Mouse (Mus musculus): ENCODE data around the gene Rpl7l1.
"Not testable (repeated sequence)": the region's sequence is repeated elsewhere in the genome, so short reads cannot be mapped to it uniquely, and the experiment has no call there.

Rpl7l1 gene

DNA sequence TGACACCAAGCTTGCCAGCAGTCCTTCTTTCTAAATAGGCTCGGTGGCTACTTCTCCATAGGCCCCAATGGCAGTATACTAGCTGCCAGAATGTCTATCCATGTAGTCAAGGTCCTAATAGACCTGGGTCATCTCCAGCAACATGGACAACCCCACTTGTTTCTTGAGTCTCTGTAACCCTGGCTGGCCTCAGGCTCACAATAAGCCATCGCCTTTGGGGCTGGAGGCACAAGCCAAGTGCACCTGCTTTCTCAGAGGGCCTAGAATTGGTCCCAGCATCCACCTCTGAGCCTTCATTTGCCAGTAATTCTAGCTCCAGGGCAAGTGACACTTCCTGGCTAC lies 8.4 kb downstream of the Rpl7l1 start:
- no peak for DNase-seq

DNA sequence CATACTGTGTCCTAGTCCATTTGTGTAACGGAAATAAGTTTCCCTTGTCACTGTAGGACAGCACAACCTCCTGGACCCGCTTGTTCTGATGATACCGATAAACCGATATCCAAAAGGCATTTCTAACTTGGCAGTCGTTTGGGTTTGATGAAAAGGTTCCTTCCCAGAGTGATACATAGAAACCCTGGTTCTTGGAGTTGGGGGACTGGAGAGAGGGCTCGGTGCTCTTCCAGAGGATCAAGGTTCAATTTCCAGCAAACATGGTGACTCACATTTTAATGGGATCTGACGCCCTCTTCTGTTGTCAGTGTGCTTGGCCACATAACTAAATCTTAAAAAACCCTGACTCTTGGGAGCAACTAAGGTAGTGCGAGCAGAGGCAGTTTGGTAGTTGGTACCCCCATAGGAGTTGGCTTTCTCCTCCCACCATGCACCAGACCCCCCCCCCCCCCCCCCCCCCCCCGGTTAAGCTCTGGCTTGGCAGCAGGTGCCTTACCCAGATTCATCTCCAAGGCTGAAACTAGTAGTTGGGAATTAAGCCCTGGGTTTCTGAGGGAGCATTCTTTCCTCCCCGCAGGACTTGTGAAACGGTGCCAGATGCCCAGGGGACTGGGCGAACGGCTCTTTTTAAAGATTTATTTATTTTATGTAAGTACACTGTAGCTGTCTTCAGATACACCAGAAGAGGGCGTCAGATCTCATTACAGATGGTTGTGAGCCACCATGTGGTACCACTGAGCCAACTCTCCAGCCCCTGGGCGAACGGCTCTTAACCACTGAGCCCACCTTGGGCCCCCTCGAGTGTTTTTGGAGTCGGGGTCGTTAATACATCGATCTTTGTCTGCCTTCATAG lies 9.0 kb downstream of the Rpl7l1 start:
- peak; percentile 19 for DNase-seq

DNA sequence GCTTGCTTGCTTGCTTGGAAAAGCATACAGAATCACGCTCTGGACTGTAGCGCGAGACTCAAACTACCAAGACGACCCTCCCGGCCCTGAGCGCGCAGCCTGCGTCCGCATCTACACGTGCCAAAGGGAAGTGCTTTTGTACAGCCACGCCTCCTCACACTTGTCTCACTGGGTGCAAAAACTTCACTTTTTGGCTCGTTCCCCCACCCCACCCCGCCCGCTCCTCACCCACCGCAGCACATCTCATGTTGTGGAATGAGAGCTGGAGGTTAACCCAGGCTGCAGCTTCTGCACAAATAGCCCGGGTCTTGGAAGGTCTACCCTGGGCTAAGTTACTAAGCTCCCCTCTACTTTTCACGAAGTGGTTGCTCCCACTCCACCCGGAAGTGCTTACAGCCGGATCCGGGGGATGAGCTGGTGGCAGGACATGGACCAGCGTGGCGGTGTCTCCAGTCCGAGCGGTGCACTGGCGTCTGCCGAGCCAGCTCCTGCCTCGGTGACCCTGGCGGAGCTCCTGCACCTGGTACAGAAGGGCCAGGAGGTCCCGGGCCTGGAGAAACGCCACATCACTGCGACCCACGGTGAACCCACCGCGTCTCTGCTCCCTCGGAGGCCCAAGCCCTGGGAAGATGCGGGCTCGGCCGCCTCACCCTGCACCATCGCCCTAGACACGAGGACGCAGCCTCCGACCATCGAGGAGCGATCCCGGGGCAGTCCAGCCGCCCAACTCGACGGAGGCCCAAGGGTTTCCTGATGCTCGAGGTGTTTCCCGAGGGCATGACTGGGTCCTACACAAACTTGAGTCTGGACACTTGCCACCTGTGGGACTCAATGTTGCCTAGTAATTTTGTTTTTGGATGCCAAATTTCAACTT lies 9.8 kb downstream of the Rpl7l1 start, which contains the start of gene 2310039H08Rik:
TSS of gene 2310039H08Rik (plus strand) at position 232 of the 874 bp plus-strand sequence.
- peak; percentile 85 for DNase-seq

DNA sequence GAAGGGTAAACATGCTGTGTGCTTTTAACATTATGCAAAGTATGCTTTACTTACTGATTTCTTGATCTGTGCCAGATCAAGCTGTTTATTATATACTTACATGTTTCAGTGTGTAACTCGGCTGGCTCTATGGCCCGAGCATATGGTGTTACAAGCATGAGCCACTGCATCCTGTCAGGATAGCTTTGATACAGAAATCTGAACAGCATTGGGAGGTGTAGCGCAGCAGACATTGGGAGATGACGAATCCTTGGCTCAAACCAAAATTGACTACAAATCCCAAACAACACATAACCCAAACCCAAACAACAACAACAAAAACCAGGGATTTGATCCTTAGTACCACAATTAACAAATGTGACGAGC lies 10.5 kb downstream of the Rpl7l1 start:
- DNase-seq = no peak

DNA sequence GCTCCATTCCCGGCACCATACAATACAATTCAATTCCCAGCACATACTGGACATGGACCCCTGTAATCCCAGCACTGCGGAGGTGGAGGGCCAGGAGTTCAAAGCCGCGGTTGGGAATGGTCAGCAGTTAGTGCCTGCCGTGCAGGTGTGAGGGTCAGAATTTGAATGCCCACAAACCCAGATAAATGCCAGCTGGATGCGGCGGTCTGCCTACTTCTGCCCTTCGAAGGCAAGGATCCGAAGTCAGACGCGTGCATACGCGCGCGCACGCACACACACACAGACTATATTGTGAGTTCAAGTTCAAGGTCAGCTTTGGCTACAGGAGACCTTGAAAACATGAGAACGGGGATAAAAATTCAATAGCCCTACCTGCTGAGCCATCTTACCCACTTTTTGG lies 10.9 kb downstream of the Rpl7l1 start:
- peak; percentile 27 for DNase-seq

DNA sequence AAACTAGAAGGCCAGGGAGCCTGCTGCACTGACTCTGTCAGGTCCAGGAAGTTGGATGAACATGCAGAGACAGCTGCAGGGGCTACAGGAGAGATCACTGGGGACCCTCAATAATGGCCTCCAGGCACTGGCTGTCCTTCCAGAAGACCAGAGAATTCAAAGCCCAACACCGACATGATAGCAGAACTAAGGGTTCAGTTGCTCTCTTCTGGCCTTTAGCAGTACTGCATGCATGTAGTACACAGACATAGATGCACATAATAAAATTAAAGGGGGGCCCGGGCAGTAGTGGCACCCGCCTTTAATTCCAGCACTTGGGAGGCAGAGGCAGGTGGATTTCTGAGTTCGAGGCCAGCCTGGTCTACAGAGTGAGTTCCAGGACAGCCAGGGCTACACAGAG lies 11.4 kb downstream of the Rpl7l1 start:
- peak; percentile 25 for DNase-seq

DNA sequence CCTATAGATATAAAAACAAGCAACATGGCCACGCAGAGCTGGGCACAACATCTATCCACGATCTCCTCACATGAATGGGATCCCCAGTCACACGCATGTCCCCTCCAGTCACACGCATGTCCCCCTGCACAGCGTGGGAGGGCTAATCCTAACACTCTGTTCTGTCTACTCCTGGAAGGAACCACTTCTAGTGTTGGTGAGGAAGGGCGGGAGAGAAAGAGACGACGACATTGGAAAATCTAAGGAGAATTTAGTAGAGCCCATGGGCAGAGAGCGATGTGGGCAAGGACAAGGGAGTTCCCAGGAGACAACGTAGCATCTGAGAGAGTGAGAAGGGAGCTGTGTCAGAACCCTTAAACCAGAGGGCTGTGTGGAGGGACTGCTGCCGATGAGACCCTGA lies 11.9 kb downstream of the Rpl7l1 start:
- no peak for DNase-seq

DNA sequence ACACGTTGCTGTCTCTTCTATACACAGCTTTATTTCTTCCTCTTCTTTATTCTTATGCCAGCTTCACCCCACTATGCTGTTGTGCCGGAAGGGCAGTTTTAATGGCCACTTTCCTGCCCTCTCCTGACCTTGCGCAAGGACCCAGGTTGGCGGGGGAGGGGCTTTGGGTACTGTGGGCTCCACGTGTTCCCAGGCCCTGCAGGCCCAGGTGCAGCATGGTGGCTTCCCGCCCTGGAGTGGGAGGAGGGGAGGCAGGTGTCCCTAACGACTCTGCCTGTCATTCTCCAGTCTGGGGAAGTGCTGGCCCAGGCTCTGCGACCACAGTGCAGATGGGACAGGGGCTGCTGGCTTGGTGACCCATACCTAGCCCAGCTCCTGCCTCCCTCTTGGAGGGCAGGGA lies 14.6 kb downstream of the Rpl7l1 start:
- DNase-seq = peak; percentile 88

DNA sequence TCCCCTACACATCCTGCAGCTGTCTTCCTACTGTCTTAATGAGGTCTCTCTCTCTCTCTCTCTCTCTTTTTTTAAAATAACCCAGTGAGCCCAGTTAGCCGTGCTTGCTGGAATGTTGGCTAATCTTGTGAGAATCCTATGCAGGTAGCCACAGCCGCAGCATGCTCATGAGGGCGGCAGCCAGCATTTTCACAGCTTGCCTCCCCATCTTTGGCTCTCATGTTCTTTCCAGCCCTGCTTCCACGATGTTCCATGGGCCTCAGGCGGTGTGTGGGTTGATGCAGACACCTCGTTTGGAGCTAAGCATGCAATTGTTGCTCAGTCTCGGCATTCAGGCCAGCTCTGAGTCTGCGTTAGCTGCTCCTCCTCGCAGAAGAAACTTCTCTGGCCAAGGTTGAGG lies 17.6 kb downstream of the Rpl7l1 start:
- DNase-seq = not testable (repeated sequence)

DNA sequence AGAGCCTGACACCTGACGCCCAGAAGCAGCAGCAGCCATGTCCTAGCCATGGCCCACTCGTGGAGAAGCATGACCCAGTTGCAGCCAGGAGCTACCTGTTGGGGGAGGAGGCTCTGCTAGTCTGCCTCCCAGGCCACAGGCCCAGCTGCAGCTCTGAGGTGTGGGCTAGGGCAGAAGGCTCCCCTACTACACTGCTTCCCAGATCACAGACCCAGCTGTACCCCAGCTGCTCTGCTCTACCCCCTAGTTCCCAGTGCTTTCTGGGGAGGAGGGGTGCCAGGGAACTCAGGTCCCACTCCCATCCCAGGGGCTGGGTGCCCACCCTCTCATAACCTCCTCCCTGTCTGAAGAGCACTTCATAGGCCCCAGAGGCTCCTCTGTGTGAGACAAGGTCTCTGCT lies 18.9 kb downstream of the Rpl7l1 start, which contains the start of gene Ptcra:
TSS of gene Ptcra (minus strand) at position 169 of the 400 bp plus-strand sequence.
- peak; percentile 81 for DNase-seq

DNA sequence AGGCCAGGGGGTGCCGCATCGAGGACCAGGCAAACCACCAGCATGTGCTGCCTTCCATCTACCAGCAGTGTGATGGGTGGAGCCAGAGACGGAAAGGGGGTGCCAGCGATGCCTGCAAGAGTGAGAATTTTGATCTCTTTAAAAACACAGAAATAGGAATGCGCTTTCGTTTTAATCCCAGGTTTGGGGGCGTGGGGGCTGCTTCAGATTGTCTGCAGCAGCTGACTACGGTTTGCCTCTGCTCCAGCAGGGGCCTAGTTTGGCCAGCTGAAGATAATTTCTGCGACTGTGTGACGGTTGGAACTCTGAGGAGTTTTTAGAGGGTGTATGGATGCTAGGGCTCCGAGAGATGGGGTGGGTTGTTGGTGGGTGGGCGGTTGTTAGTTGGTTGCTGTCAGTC lies 23.7 kb downstream of the Rpl7l1 start:
- no peak for DNase-seq

DNA sequence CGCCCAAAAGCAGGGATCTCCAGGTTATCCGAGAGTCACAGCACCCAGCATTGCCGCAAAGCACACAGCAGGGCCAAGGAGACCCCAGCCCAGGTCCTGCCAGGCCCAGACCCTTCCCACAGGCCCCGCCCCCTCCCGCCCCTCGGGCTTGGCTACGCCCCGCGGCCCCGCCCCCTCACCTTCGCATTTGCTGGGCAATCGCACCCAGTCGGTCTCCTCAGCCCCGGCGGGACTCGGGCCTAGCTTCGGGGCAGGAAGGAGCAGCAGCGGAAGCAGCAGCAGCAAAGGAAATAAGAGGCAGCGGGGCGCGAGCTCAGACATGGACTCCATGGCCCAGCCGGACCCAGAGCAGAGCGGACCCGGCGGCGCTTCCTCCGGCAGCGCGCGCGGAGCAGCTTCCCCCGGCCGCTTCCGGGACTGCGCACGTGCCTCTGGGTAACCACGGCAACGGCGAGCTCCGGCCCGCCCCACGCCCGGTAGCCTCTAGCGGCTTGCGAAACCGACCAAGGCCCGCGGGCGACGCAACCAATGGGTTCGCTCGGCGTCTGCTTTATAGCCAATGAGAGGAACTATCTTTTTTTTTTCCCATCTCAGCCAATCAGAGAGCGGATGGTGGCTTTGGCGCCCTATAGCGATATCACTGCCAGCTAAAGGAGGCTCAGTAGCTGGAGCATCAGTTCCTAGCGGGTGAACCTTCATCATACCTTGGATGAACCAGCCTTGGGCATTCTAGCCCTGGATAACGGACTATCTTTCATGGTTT lies 30.5 kb downstream of the Rpl7l1 start, which contains the start of gene Cnpy3:
TSS of gene Cnpy3 (minus strand) at position 421 of the 763 bp plus-strand sequence.
- peak; percentile 98 for DNase-seq

DNA sequence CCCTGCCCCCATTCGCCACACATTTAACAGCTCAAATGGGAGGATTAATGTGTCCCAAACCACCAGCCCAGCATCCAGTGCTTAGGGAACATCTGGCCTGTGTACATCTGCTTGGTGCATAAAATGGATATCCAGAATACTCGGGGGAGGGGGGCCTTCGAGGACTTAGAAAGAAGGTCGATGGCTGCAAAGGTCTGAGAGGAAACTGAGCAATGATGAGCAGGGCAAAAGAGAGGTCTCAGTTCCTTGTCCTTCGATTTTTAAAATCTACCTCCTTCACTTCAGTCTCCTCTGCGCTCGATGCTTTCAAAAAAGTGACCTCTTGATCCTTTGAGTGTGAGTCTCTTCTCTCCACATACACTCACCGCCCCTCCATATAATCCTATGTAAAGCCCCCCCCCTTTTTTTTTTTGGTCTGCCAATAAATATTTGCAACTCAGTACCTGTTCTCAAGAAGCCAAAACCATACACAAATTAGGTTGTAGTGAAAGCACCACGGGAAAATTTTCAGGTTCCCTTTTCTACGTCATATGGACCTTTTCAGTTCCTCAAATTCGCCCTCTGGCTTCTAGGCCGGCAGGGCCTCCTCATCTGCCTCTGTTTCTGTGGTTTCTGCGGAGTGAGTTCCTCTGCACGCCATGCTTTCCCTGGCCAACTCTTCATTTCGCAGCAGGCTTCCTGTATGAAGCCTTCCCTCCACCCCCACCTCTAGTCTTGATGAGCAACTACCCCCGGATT lies 31.2 kb downstream of the Rpl7l1 start:
- DNase-seq = no peak

DNA sequence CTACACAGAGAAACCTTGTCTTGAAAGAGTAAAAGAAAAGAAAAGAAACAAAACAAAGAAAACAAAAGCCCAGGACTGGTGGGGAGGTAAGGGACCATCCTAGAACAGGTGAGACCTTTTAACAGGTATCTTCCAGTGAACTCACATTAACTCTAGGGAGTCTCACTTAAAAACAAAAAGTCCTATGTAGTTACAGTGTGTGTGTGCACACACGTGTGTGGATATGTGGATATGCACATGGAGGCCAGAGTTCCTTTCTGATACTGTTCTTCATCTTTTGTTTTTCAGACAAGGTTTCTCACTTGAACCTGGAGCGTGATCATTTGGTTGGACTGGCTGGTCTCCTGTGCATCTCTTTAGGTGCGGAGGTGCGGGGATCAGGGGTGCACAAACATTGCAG lies 31.9 kb downstream of the Rpl7l1 start:
- DNase-seq = no peak

DNA sequence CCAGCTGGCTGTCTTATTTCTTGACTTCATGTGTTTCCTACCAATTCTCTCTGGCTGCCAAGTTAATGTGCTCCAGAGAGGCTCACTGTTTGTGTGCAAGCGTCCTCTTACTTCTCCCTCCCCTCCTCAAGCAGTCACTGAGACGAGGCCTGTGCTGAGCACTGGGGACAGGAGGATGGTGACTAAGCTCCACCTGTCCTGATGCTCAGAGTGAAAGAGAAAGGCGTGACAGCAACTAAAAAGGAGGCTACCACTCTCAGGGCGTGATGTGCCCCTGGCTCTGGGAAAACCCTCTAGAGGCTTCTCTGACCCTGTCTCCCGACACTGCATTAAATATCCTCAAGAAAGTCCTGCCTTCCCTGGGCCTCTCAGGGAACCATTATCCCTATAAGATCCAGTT lies 33.2 kb downstream of the Rpl7l1 start:
- no peak for DNase-seq

DNA sequence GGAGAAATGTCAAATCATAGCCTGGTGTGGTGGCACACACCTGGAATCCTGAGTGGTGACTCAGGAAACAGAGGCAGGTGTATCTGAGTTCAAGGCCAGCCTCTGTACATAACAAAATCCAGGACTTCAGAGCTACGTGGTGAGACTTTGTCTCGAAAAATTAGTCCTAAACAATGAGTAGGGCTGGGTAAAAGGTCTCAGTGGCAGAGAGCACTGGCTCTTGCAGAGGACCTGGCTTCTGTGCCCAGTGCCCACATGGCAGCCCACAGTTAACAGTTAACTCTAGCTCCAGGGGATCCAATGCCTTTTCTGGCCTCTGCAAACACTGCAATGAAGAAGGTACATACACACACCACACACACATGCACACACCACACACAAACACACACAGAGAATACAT lies 34.7 kb downstream of the Rpl7l1 start:
- DNase-seq = no peak

DNA sequence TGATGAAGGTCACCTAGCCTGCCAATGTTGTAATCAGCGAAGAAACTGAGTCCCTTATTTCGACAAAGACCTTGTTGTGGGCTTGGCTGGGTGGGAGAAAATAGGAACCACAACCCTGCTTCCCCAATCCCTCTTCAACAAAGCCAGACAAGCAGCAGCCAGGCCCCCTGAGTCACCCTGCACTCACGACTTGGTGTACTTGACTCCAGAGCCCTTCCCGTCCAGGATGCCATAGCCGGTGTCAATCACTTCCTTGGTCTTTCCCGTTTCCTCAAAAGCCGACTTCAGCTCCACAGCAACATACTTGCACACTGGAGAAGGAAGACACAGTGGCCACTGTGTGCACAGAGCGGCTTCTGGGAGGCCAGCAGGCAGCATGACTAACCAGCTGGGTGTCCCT lies 35.2 kb downstream of the Rpl7l1 start:
- no peak for DNase-seq

DNA sequence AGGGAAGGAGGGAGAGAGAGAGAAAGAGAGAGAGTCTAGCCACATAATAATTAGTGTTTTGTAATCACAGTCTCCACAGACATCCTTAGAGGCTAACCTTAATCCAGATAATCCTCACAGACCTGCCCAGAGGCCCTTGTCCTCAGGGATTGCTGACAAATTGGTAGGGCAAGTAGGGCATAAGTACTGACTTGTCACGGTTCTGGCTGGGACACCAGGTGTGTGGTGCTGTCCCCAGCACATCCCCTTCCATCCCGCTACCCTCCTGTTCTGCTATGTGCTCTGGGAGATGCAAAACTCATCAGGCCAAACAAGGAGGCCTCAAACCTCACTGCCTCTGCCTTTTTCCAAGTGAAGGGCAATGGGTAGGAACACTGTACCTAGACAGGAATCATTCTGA lies 37.0 kb downstream of the Rpl7l1 start:
- DNase-seq = no peak

DNA sequence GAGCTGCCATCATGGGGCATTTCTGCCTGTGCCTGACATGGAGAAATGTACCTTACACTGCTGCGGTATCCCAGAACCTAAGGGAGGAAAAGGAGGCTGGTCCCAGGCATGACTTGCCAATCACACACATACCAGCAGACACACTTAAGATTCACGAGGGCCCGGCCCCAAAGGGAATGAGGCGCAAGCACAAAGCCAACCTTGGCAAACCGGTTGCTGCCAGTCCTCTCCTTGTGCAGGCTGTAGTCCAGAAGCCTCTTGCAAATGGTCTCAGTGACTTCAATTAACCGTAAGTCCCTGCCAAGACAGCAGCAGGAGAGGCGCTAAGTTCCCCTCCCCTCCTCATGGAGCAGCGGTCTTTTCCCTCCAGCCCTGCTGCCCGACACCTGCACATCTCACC lies 39.5 kb downstream of the Rpl7l1 start:
- no peak for DNase-seq

DNA sequence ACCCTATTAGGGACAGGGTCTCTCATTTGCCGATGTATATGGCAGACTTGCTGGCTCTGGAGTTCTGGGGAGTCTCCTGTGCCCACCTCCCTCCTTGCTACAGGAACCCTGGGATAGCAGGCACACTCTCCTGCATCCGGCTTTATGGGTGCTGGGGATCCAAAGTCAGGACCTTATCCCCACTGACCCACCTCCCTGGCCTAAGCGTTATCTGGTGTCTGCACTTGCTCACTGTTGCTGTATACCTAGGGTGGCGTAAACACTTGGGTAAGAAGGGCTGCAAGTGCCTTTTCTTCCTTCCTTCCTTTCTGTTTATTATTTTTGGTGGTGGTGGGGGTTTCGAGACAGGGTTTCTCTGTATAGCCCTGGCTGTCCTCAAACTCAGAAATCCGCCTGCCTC lies 41.2 kb downstream of the Rpl7l1 start:
- DNase-seq = no peak

DNA sequence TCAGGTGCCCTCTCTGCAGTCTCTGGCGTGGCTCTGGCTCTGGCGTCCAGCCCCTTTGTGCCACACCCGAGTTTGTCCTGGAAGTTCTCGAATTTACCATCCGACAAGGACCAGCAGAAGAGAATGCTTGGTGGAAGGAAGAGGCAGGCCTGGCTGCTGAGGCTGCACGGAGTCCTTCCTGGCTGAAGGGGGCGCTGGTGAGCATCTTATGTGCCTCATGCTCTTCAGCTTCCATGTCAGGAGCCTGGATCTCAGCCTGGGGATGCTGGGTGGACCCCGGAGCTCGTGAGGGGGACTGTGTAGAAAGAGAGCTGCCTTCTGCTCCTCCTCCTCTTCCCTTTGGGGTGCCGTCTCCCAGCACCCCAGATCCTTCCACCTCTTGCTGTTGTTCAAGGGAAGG lies 46.3 kb downstream of the Rpl7l1 start:
- peak; percentile 64 for DNase-seq

DNA sequence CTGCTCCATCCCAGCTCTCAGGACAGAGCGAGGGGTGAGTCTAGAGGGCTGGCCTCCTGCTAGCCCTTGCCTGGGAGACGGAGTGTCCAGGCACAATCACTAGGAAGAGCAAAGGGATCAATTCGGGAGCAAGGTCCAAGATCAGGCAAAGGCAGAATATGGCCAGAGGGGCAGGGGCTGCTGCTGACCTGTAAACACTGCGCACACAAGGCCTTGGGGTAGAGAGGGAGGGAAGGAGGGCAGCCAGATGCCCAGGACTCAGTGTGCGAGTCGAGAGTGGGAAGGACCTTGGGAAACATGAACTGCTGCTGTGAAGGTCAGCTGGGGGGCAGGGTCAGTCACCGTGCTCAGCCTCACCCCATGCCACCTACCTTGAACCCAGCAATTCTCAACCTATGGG lies 47.2 kb downstream of the Rpl7l1 start:
- DNase-seq = no peak

DNA sequence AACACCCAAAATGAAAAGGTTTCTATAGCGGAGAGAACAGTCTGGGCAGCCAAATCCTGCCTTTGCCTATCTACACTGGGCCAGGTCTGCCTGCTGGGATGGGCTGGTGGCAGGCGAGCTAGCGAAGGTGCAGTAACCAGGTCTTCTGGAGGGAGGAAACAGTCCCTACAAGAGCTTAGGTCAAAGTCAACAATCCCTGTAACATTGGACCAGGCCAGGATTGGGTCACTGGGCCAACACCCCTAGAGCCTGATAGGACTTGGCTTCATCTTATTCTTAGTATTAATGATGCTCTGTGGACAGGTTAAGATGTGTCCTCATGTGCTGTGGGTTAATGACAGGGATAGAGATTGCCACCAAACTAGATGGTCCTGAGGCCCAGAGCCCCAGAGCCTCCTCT lies 48.4 kb downstream of the Rpl7l1 start:
- DNase-seq = no peak
